ENCODE assay signal across 16 mouse cellular contexts in genomic region chr3:154927757-154928156, GRCm38 (mm10).
DNase-seq lines count a peak whose midpoint lies in the region; ATAC-seq and TF ChIP-seq lines count a peak whose summit lies in the region.
"Had no signal": no experiment of that assay in that cellular context is flagged by ENCODE, and none has a peak within 500 bp of the region (broad histone marks: within the 10 kb centered on the region; RNA-seq: fewer than 3 reads in every experiment).

No protein-coding gene starts in this region.

- H3K27me3 ChIP-seq in forebrain, postnatal 0 days (ENCODE audit: insufficient read depth, low read length) = no peaks in the 10 kb centered on the region
- no peaks in the 10 kb centered on the region for H3K27me3 ChIP-seq in forebrain, embryonic 12.5 days
- no peaks in the 10 kb centered on the region for H3K27me3 ChIP-seq in embryonic facial prominence, embryonic 11.5 days (ENCODE audit: control insufficient read depth, insufficient read depth, low read length)
- no peaks in the 10 kb centered on the region for H3K27me3 ChIP-seq in hindbrain, embryonic 13.5 days
- H3K27me3 ChIP-seq in midbrain, embryonic 16.5 days (ENCODE audit: control insufficient read depth, insufficient read depth, low read depth, low read length) = no peaks in the 10 kb centered on the region
- H3K27me3 ChIP-seq: intestine, embryonic 15.5 days; neural tube, embryonic 13.5 days had no signal

- H3K9me3 ChIP-seq in forebrain, postnatal 0 days (ENCODE audit: low read length) = no peaks in the 10 kb centered on the region
- no peaks in the 10 kb centered on the region for H3K9me3 ChIP-seq in forebrain, embryonic 12.5 days
- H3K9me3 ChIP-seq in embryonic facial prominence, embryonic 11.5 days (replicated peaks; ENCODE audit: control insufficient read depth, low read length) = no peaks in the 10 kb centered on the region
- H3K9me3 ChIP-seq in hindbrain, embryonic 13.5 days = no peaks in the 10 kb centered on the region
- no peaks in the 10 kb centered on the region for H3K9me3 ChIP-seq in midbrain, embryonic 16.5 days (replicated peaks; ENCODE audit: control insufficient read depth, low read length, poor library complexity, severe bottlenecking)
- H3K9me3 ChIP-seq: intestine, embryonic 15.5 days; neural tube, embryonic 13.5 days had no signal

- WGBS in forebrain, postnatal 0 days = 33% methylated on average over 8 of the region's 8 CpGs
- WGBS in forebrain, embryonic 12.5 days = 55% methylated on average over 8 of the region's 8 CpGs
- WGBS in embryonic facial prominence, embryonic 11.5 days = 40% methylated on average over 8 of the region's 8 CpGs
- WGBS in hindbrain, embryonic 13.5 days = 38% methylated on average over 8 of the region's 8 CpGs
- WGBS in midbrain, embryonic 16.5 days = 30% methylated on average over 8 of the region's 8 CpGs

- H3K9ac ChIP-seq in forebrain, postnatal 0 days = 0 out of 2 replicates have a peak overlapping the region, but pooled peaks have one; percentile 1
- H3K9ac ChIP-seq in forebrain, embryonic 12.5 days = no peak overlapping the region
- no peak overlapping the region for H3K9ac ChIP-seq in embryonic facial prominence, embryonic 11.5 days (replicated peaks; ENCODE audit: low read length)
- H3K9ac ChIP-seq in hindbrain, embryonic 13.5 days = no peak overlapping the region
- H3K9ac ChIP-seq in midbrain, embryonic 16.5 days (ENCODE audit: low read depth, low read length) = 0 out of 2 replicates have a peak overlapping the region, but pooled peaks have one; percentile 26
- H3K9ac ChIP-seq: intestine, embryonic 15.5 days; neural tube, embryonic 13.5 days had no signal

- no peak for TF ChIP-seq CTCF in forebrain, postnatal 0 days (IDR thresholded peaks at IDR 0.05; ENCODE audit: low read depth)

- no peak overlapping the region for H3K27ac ChIP-seq in forebrain, postnatal 0 days (ENCODE audit: low read depth, low read length)
- H3K27ac ChIP-seq in forebrain, embryonic 12.5 days = no peak overlapping the region
- no peak overlapping the region for H3K27ac ChIP-seq in embryonic facial prominence, embryonic 11.5 days (replicated peaks; ENCODE audit: low read depth, low read length)
- peak overlapping the region; percentile 36 for H3K27ac ChIP-seq in hindbrain, embryonic 13.5 days
- H3K27ac ChIP-seq in midbrain, embryonic 16.5 days (ENCODE audit: low read length) = peak overlapping the region; percentile 65; the same call in 1 of the 2 replicates
- H3K27ac ChIP-seq: intestine, embryonic 15.5 days; kidney, postnatal 0 days; neural tube, embryonic 13.5 days had no signal

- no peak overlapping the region; the same call in 1 of the 2 replicates for H3K4me2 ChIP-seq in forebrain, postnatal 0 days (ENCODE audit: low read depth)
- H3K4me2 ChIP-seq in forebrain, embryonic 12.5 days = no peak overlapping the region
- H3K4me2 ChIP-seq in embryonic facial prominence, embryonic 11.5 days (ENCODE audit: low read depth, low read length) = no peak overlapping the region
- peak overlapping the region; percentile 29; the same call in 1 of the 2 replicates for H3K4me2 ChIP-seq in hindbrain, embryonic 13.5 days
- H3K4me2 ChIP-seq in midbrain, embryonic 16.5 days (ENCODE audit: low read length) = peak overlapping the region; percentile 21; the same call in 1 of the 2 replicates
- H3K4me2 ChIP-seq: intestine, embryonic 15.5 days; neural tube, embryonic 13.5 days had no signal

- DNase-seq in forebrain, postnatal 0 days = no peak
- peak; percentile 28 for DNase-seq in embryonic facial prominence, embryonic 11.5 days (ENCODE audit: low spot score)
- DNase-seq in heart, adult 11 months = no peak
- no peak for DNase-seq in right cerebral cortex, postnatal 36 days (ENCODE audit: low spot score in 2 of 2)
- no peak for DNase-seq in thymus, postnatal 0 days (ENCODE audit: low spot score)
- DNase-seq: adrenal gland, adult 8-10 months; heart, postnatal 14 days; lung, postnatal 36 days; thymus, adult 2 months had no signal

- no peaks in the 10 kb centered on the region for H3K36me3 ChIP-seq in forebrain, postnatal 0 days (ENCODE audit: insufficient read depth)
- H3K36me3 ChIP-seq in forebrain, embryonic 12.5 days (replicated peaks) = no peaks in the 10 kb centered on the region
- H3K36me3 ChIP-seq in embryonic facial prominence, embryonic 11.5 days (replicated peaks; ENCODE audit: control insufficient read depth, insufficient read depth, low read depth, low read length) = no peaks in the 10 kb centered on the region
- H3K36me3 ChIP-seq in hindbrain, embryonic 13.5 days = no peaks in the 10 kb centered on the region
- H3K36me3 ChIP-seq in midbrain, embryonic 16.5 days (ENCODE audit: control insufficient read depth, insufficient read depth, low read length) = no peaks in the 10 kb centered on the region
- H3K36me3 ChIP-seq: G1E; intestine, embryonic 15.5 days; neural tube, embryonic 13.5 days had no signal

- H3K4me3 ChIP-seq in forebrain, postnatal 0 days (ENCODE audit: low read depth, low read length) = no peak overlapping the region
- no peak overlapping the region for H3K4me3 ChIP-seq in forebrain, embryonic 12.5 days (replicated peaks)
- H3K4me3 ChIP-seq in embryonic facial prominence, embryonic 11.5 days (ENCODE audit: low read depth, low read length) = no peak overlapping the region
- no peak overlapping the region for H3K4me3 ChIP-seq in hindbrain, embryonic 13.5 days
- no peak overlapping the region for H3K4me3 ChIP-seq in midbrain, embryonic 16.5 days (ENCODE audit: low read depth, low read length)
- H3K4me3 ChIP-seq: intestine, embryonic 15.5 days; neural tube, embryonic 13.5 days had no signal

- 0 out of 2 replicates have a peak, but pooled peaks have one; percentile 42 for ATAC-seq in forebrain, postnatal 0 days
- no peak for ATAC-seq in forebrain, embryonic 12.5 days (ENCODE audit: low FRiP score)
- peak; percentile 69 for ATAC-seq in embryonic facial prominence, embryonic 11.5 days (replicated peaks; ENCODE audit: insufficient number of reproducible peaks, low FRiP score, low TSS enrichment, low read depth)
- peak; percentile 54; the same call in 1 of the 2 replicates for ATAC-seq in hindbrain, embryonic 13.5 days (ENCODE audit: low FRiP score)
- peak; percentile 78 for ATAC-seq in midbrain, embryonic 16.5 days
- ATAC-seq: intestine, embryonic 15.5 days had no signal

- H3K4me1 ChIP-seq in forebrain, postnatal 0 days (ENCODE audit: insufficient read depth) = 0 out of 2 replicates have a peak, but pooled peaks cover 4% of the 10 kb centered on the region
- H3K4me1 ChIP-seq in forebrain, embryonic 12.5 days = peaks cover 6% of the 10 kb centered on the region
- H3K4me1 ChIP-seq in embryonic facial prominence, embryonic 11.5 days (ENCODE audit: control insufficient read depth, insufficient read depth, low read length) = no peaks in the 10 kb centered on the region
- H3K4me1 ChIP-seq in hindbrain, embryonic 13.5 days (replicated peaks) = peaks cover 4% of the 10 kb centered on the region
- H3K4me1 ChIP-seq in midbrain, embryonic 16.5 days (ENCODE audit: control insufficient read depth, insufficient read depth, low read length) = peaks cover 5% of the 10 kb centered on the region
- H3K4me1 ChIP-seq: intestine, embryonic 15.5 days had no signal

Comparison
In these comparisons a context has a peak if more than half of its experiments do, and no peak if none do; other contexts are left out.
1. H3K9ac ChIP-seq: peak in forebrain, postnatal 0 days (single experiment) and midbrain, embryonic 16.5 days (single experiment); none in forebrain, embryonic 12.5 days (single experiment), embryonic facial prominence, embryonic 11.5 days (single experiment) and hindbrain, embryonic 13.5 days (single experiment).
2. H3K27ac ChIP-seq: peak in hindbrain, embryonic 13.5 days (single experiment) and midbrain, embryonic 16.5 days (single experiment); none in forebrain, postnatal 0 days (single experiment), forebrain, embryonic 12.5 days (single experiment) and embryonic facial prominence, embryonic 11.5 days (single experiment).
3. H3K4me2 ChIP-seq: peak in hindbrain, embryonic 13.5 days (single experiment) and midbrain, embryonic 16.5 days (single experiment); none in forebrain, postnatal 0 days (single experiment), forebrain, embryonic 12.5 days (single experiment) and embryonic facial prominence, embryonic 11.5 days (single experiment).